Mouse (Mus musculus) myocyte (in vitro differentiated cells): ENCODE measurements at regions not wholly inside any gene's neighbourhood (a gene's known extent, or its start where the extent isn't known, plus 50 kb on each side); places are given as distances from the start of the nearest gene placed in this dataset.

ENCODE experiments used
- CEBPB ChIP-seq: IDR thresholded peaks from 2 replicates; pipeline ENCODE4 v1.6.1; 2011; ENCODE audit warnings: mild to moderate bottlenecking, moderate library complexity; ENCODE audit not compliant: poor library complexity, insufficient read depth, severe bottlenecking
- E2F4 ChIP-seq: IDR thresholded peaks from one replicate; pipeline ENCODE4 v1.6.1; 2011; ENCODE audit warnings: mild to moderate bottlenecking, control low read depth, moderate library complexity; ENCODE audit not compliant: insufficient read depth
- MYOG ChIP-seq, 3 experiments: IDR thresholded peaks; one replicate each; pipeline ENCODE4 v1.6.1; 2011; ENCODE audit warnings: control low read depth in 2 of 3, low read depth in 2 of 3, mild to moderate bottlenecking in 2 of 3; ENCODE audit not compliant: insufficient read length in 2 of 3, control insufficient read depth in 1 of 3, insufficient read depth in 1 of 3
- POLR2A ChIP-seq: IDR thresholded peaks from one replicate; pipeline ENCODE4 v1.6.1; 2011; ENCODE audit warnings: low read depth, mild to moderate bottlenecking, control low read depth, moderate library complexity; ENCODE audit not compliant: insufficient read length
- POLR2AphosphoS2 ChIP-seq: IDR thresholded peaks from one replicate; pipeline ENCODE4 v1.6.1; 2011; ENCODE audit warnings: low read depth, control low read depth; ENCODE audit not compliant: insufficient read length
- SRF ChIP-seq: IDR thresholded peaks from one replicate; pipeline ENCODE4 v1.6.1; 2011; ENCODE audit warnings: low read depth; ENCODE audit not compliant: control insufficient read depth, insufficient read length
- USF1 ChIP-seq: IDR thresholded peaks from one replicate; pipeline ENCODE4 v1.6.1; 2011; ENCODE audit warnings: low read depth, mild to moderate bottlenecking, control low read depth, moderate library complexity

- TF ChIP-seq POLR2A (no peak), USF1 (no peak), SRF (no peak), CEBPB (no peak), POLR2AphosphoS2 (no peak), E2F4 (no peak), MYOG (IDR thresholded peaks at IDR 0.05; ENCODE audit: control insufficient read depth in 1 of 3, insufficient read depth in 1 of 3, insufficient read length in 2 of 3, low read depth in 2 of 3) (no peak)
These were observed 52.8 kb upstream of the Bcl6 start for GRCm38 (mm10) chr16:24041403-24041802.
